Comparison of ENCODE assay signal across 9 mouse cellular contexts in genomic region chr3:98355344-98356025, GRCm38 (mm10). TPM values are rescaled to one million over a fixed set of nuclear protein-coding genes. Genes with fewer than 3 reads are reported as not detected.
DNase-seq lines count a peak whose midpoint lies in the region; ATAC-seq and TF ChIP-seq lines count a peak whose summit lies in the region.
"Had no signal": no experiment of that assay in that cellular context is flagged by ENCODE, and none has a peak within 500 bp of the region (broad histone marks: within the 10 kb centered on the region; RNA-seq: fewer than 3 reads in every experiment).

No protein-coding gene starts in this region.

- peak; percentile 72 for ATAC-seq in midbrain, embryonic 13.5 days

- H3K4me1 ChIP-seq in CH12.LX (ENCODE audit: control insufficient read depth in 1 of 2, insufficient read depth in 2 of 2), result peaks cover 2 to 8% of the 10 kb centered on the region in 2 experiments; a peak in 3 of 4 replicates
- peaks cover 10% of the 10 kb centered on the region for H3K4me1 ChIP-seq in hindbrain, embryonic 10.5 days (replicated peaks)
- 0 out of 2 replicates have a peak, but pooled peaks cover 5% of the 10 kb centered on the region for H3K4me1 ChIP-seq in midbrain, embryonic 13.5 days (replicated peaks)

- no peak for TF ChIP-seq EP300 in CH12.LX (IDR thresholded peaks at IDR 0.05; ENCODE audit: low read length)

- WGBS in hindbrain, embryonic 10.5 days, result 64% methylated on average over 10 of the region's 10 CpGs
- 58% methylated on average over 10 of the region's 10 CpGs for WGBS in midbrain, embryonic 13.5 days

- no peak overlapping the region for H3K4me2 ChIP-seq in CH12.LX (ENCODE audit: insufficient read depth, low read depth, poor library complexity, severe bottlenecking)
- H3K4me2 ChIP-seq in midbrain, embryonic 13.5 days (replicated peaks), result no peak overlapping the region

- H3K9me3 ChIP-seq in CH12.LX (replicated peaks; ENCODE audit: low read length), result no peaks in the 10 kb centered on the region
- no peaks in the 10 kb centered on the region for H3K9me3 ChIP-seq in hindbrain, embryonic 10.5 days
- no peaks in the 10 kb centered on the region for H3K9me3 ChIP-seq in midbrain, embryonic 13.5 days

- TF ChIP-seq POLR2A in CH12.LX (IDR thresholded peaks at IDR 0.05; ENCODE audit: low read depth, low read length), result no peak

- dilution Hi-C loops in CH12.LX (cut with MboI; ENCODE audit: extremely low pct_ligation_motif_present, extremely low pct_unique_long_range_greater_than_20kb, low sequenced_read_pairs), result no loop called here

- no peak for DNase-seq in CH12.LX (ENCODE audit: extremely low read depth)
- peak; percentile 56 for DNase-seq in R1 (ENCODE audit: low read depth, low spot score)
- peak; percentile 16 for DNase-seq in hindbrain, embryonic 10.5 days (ENCODE audit: low spot score)
- no peak for DNase-seq in frontal cortex, postnatal 14 days (ENCODE audit: low spot score in 2 of 2)
- no peak for DNase-seq in layer of hippocampus, postnatal 10 days (ENCODE audit: low spot score in 2 of 2)
- no peak for DNase-seq in ovary, postnatal 14 days (ENCODE audit: low spot score)
- DNase-seq: cerebellum, adult 8-10 months; gastrocnemius, postnatal 25 days had no signal

- no peaks in the 10 kb centered on the region for H3K36me3 ChIP-seq in CH12.LX (replicated peaks in 1 of 2; ENCODE audit: control insufficient read depth in 1 of 2, insufficient read depth in 1 of 2, low read length in 1 of 2)
- H3K36me3 ChIP-seq in hindbrain, embryonic 10.5 days, result no peaks in the 10 kb centered on the region
- no peaks in the 10 kb centered on the region for H3K36me3 ChIP-seq in midbrain, embryonic 13.5 days

- no peak for TF ChIP-seq RAD21 in CH12.LX (IDR thresholded peaks at IDR 0.05; ENCODE audit: low read depth, low read length)

- TF ChIP-seq CTCF in CH12.LX (conservative IDR thresholded peaks at IDR 0.05 in 1 of 2, IDR thresholded peaks at IDR 0.05 in 1 of 2; ENCODE audit: low read depth in 2 of 2, low read length in 2 of 2), result peak in 1 of 2 experiments; percentile 43; a peak in 2 of 4 replicates

- no peak overlapping the region for H3K9ac ChIP-seq in CH12.LX (ENCODE audit: insufficient read depth, low read depth)
- no peak overlapping the region for H3K9ac ChIP-seq in midbrain, embryonic 13.5 days (replicated peaks)

- peaks cover 2% of the 10 kb centered on the region for H3K27me3 ChIP-seq in CH12.LX (replicated peaks)
- H3K27me3 ChIP-seq in hindbrain, embryonic 10.5 days (ENCODE audit: insufficient read depth, poor library complexity, severe bottlenecking), result no peaks in the 10 kb centered on the region
- no peaks in the 10 kb centered on the region for H3K27me3 ChIP-seq in midbrain, embryonic 13.5 days

- no peak overlapping the region for H3K27ac ChIP-seq in CH12.LX (ENCODE audit: insufficient read depth, low read depth)
- H3K27ac ChIP-seq in hindbrain, embryonic 10.5 days, result no peak overlapping the region
- H3K27ac ChIP-seq in midbrain, embryonic 13.5 days, result no peak overlapping the region

- no peak overlapping the region for H3K4me3 ChIP-seq in CH12.LX (replicated peaks in 1 of 3; ENCODE audit: low read depth in 2 of 3, low read length in 2 of 3, poor library complexity in 1 of 3)
- H3K4me3 ChIP-seq in hindbrain, embryonic 10.5 days, result no peak overlapping the region
- no peak overlapping the region for H3K4me3 ChIP-seq in midbrain, embryonic 13.5 days (replicated peaks)

- H3K79me2 ChIP-seq in CH12.LX (replicated peaks; ENCODE audit: control insufficient read depth, extremely low read depth, insufficient read depth, poor library complexity, severe bottlenecking), result no peaks in the 10 kb centered on the region

- in situ Hi-C loops in CH12.LX (cut with MboI; ENCODE audit: low pct_ligation_motif_present, low pct_unique_long_range_greater_than_20kb, low sequenced_read_pairs), result no loop called here

TF ChIP-seq in CH12.LX, 34 proteins besides CTCF, POLR2A, EP300 and RAD21:
- TF ChIP-seq RCOR1 (conservative IDR thresholded peaks at IDR 0.05; ENCODE audit: low read depth, low read length) (no peak), BHLHE40 (IDR thresholded peaks at IDR 0.05; ENCODE audit: low read depth, low read length) (peak; percentile 35), SMC3 (IDR thresholded peaks at IDR 0.05; ENCODE audit: low read depth, low read length) (peak; percentile 24), MAFK (IDR thresholded peaks at IDR 0.05; ENCODE audit: insufficient replicate concordance, low read length) (no peak)

RNA-seq across cellular contexts. Expression of gene Phgdh, which starts 15.7 kb away (rescaled TPM):
- total RNA-seq in CH12.LX (2012; rRNA removed), result 500 and 631 TPM in 2 replicates
- total RNA-seq in CH12.LX (2014; rRNA removed), result 540 and 587 TPM in 2 replicates
- 543 and 677 TPM in 2 replicates for polyA plus RNA-seq in CH12.LX (2012; ENCODE audit: insufficient read length, low read depth)
- 345 and 380 TPM in 2 replicates for polyA plus RNA-seq in hindbrain, embryonic 10.5 days (2016; fragmentation: Nextera tagmentation; extraction: Ambion mirVana)
- 170 and 190 TPM in 2 replicates for polyA plus RNA-seq in midbrain, embryonic 13.5 days (2015; fragmentation: Nextera tagmentation; extraction: Ambion mirVana)
- 10 to 100 TPM; 78.3 to 94.2 TPM for total RNA-seq in layer of hippocampus, postnatal 10 days (2021)

RNA-seq across cellular contexts. Expression of gene Zfp697, which starts 26.8 kb away (rescaled TPM):
- total RNA-seq in CH12.LX (2012; rRNA removed), result 0.04 TPM in 1 of 2 replicates, not detected in the other
- total RNA-seq in CH12.LX (2014; rRNA removed), result not detected in 2 replicates
- not detected in 2 replicates for polyA plus RNA-seq in CH12.LX (2012; ENCODE audit: insufficient read length, low read depth)
- 6.6 and 8.0 TPM in 2 replicates for polyA plus RNA-seq in hindbrain, embryonic 10.5 days (2016; fragmentation: Nextera tagmentation; extraction: Ambion mirVana)
- 15.4 and 15.7 TPM in 2 replicates for polyA plus RNA-seq in midbrain, embryonic 13.5 days (2015; fragmentation: Nextera tagmentation; extraction: Ambion mirVana)
- 10 to 100 TPM; 29.6 to 31.3 TPM for total RNA-seq in layer of hippocampus, postnatal 10 days (2021)

Comparison
In these comparisons a context has a peak if more than half of its experiments do, and no peak if none do; other contexts are left out.
1. DNase-seq: peak in R1 (single experiment) and hindbrain, embryonic 10.5 days (single experiment); none in CH12.LX (single experiment), frontal cortex, postnatal 14 days (0 of 2), layer of hippocampus, postnatal 10 days (0 of 2) and ovary, postnatal 14 days (single experiment).